Mouse (Mus musculus) embryo, embryonic 9.5 days (tissue): Measurements from ENCODE around the gene Stk36.

Experiments used
- DNase-seq: peaks from one replicate; pipeline ENCODE4 v3.0.0-alpha.2; 2017; ENCODE audit errors: extremely low spot score

Stk36 gene

GRCm38 (mm10) chr1:74601267-74601962, at the start of gene Stk36, which contains the start of gene Rnf25:
Stk36 (plus strand) TSS chr1:74601445.
Rnf25 (minus strand) TSS chr1:74601397.
- DNase-seq = peak; percentile 82

GRCm38 (mm10) chr1:74559061-74559460, 42.2 kb upstream of the Stk36 start:
- no peak for DNase-seq

GRCm38 (mm10) chr1:74565834-74566233, 35.4 kb upstream of the Stk36 start:
- DNase-seq = no peak

DNA sequence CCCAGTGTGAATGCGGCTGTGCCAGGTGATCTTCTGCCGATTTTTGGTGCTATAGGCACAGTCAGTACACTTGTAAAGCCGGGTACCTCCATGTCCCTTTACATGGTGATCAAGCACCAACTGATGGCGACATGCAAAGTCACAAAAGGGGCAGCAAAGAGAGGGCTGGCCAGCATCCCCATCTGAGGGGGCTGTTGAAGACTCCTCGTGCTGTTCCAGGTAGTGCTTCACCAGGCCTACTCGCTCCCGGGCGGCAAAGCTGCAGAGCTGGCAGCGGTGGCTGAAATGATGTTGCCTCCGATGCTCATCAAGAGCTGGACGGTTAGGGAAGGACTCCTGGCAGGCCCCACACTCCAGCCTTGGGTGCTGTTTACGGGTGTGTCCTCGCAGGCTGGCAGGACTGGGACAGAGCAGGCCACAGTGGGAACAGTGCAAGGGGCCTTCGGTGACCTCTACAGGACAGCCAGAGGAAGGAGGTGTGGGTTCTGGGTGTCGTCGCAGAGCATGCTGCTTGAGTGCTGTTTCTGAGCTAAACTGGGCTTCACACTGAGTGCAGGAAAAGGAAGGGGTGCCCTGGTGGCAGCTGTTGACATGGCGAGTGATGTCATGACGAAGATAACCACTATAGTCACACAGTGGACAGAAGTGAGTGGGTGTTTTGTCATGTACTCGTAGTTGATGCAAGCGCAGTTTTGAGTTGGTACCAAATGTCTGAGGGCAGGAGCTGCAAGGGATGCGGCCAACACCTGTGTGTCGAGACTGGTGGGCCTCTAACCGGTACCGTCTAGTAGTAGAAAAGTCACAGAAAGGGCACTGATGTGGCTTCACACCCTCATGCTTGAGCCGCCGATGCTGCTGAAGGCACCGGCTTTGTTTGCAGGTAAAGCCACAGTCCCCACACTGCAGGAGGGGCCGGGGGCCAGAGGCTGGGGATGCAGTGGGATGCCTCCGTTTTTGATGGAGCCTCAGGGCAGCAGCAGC, 31.2 kb upstream of the Stk36 start:
- no peak for DNase-seq

DNA sequence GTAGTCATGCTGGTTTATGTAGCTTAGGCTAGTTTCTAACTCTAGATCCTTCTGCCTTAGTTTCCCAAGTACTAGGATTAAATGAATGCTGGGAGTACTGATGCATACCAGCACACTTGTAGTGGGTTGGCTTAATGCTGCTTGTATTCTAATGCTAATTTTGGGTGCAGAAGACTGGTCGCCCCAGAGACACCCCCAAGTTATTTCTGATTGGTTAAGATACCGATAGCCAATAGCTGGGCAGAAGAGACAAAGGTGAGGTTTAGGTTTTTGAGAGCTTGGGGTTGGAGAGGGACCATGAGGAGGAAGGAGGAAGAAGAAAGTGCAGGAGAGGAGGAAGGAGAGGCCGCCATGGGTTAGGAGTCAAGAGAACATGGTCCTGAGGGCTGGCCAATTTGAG, 18.6 kb upstream of the Stk36 start:
- DNase-seq = no peak

DNA sequence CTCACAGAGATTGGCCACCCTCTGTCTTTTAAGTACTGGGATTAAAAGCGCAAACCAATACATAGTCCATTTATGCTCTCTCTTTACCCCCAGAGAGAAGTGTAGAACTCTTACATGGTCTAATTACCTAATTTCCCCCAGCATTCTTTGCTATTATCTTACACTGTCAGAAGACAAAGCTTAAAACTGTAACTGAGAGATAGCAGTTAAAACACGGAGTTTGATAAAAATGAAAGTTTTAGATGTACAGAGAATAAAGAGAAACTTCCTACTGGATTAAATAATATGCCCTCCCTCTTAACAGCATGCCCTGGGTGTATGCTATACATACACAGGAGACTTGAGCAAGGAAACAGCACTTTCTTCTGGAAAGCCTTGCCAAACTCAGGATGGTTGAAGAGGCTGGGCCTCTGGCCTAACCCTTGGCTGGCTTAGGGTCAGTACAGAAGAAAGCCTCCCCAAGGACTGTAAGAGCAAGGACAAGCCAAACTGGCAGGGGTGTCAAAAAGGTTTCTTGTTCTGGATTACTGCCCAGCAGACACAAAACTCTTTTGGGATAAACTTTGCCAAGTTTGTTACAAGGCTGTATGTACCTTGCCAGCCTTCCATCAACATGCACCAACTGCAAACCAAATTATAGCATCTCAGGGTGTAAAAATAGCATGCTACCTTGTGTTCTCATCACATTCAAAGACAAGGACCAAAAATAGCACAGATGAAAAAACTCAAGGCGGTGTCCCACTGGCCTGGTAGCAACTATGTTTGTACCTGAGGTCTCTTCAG, 16.4 kb upstream of the Stk36 start:
- no peak for DNase-seq

DNA sequence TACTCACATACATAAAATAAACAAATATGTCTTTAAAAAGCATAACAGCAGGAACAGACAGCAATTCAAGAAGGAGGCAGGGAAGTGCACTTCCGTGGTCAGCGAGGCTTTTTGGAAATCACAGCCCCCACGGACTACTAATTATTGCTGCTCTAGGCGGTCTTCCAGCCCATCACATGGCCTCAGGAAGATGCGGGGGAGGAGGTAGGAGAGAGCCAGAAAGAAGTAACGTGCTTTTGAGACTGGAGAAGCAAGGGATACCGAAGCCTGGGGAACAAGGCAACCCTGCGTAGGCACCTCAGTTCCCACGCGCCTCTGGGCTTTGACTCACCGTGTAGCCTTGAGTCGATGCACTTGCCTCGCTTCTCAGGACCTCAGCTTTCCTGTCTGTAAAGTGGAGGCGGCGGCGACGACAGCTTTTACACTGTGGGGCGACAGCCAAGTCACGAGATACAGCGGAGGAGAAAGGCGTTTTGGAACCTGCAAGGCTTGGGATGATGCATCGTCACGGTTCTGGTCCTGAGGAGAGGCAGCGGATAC, 13.9 kb upstream of the Stk36 start:
- no peak for DNase-seq

DNA sequence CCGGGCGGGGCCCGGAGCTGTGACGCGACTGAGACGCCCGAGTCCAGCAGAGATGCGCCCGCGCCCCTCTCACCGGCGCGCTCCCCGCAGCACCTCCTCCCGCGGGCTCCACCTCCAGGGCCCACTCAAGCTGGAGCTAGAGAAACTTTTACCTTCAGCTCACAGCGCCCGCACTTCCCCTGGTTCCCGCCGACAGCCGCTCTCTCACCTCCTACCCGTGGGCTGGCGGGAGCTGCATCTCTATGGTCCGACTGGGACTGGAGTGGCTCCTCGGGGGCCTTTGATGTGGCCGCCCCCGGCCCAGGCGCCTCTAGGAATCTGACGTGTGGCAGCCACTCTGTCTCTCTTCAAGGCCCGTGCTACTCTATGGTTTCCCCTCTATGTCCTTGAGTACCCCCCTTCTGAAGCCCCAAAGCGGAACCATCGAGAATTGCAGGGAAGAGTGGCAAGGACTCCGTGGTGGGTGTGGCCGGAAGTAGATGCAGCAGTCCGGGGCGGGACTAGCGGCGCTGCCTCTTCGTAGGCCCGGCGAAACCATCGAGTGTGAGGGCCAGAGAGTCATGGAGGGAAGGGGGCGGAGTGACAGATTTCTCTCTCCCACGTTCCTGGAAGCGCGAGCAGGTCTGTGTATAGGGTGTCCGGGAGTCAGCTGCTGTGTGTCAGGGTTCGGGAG, 13.3 kb upstream of the Stk36 start, which contains the start of the genes Zfp142 and Bcs1l:
Gene Zfp142 (minus strand): TSS at position 474 of the 673 bp plus-strand sequence.
Gene Bcs1l (plus strand): TSS at position 517 of the 673 bp plus-strand sequence.
- peak; percentile 99 for DNase-seq

GRCm38 (mm10) chr1:74594434-74594833, 6.8 kb upstream of the Stk36 start:
- DNase-seq = no peak

GRCm38 (mm10) chr1:74600501-74601266, 561 bp upstream of the Stk36 start:
- no peak for DNase-seq

DNA sequence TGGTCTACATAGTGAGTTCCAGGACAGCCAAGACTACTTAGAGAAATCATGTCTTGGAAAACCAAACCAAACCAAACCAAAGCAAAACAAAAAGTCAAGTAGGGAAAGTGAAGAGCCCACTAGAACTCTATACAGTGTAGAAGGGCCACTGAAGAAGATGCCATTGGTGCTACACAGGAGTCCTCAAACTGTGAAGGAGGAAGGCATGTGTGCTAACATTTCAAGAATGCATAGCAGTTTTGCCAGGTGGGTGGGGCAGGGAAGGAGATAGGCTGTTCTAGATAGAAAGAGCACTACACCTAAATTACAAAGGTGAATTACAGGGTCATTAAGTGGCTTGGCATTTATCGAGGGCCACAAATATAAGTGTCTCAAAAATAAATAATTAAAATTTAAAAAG, 22.9 kb downstream of the Stk36 start:
- no peak for DNase-seq

GRCm38 (mm10) chr1:74626076-74626475, 24.8 kb downstream of the Stk36 start:
- DNase-seq = no peak

DNA sequence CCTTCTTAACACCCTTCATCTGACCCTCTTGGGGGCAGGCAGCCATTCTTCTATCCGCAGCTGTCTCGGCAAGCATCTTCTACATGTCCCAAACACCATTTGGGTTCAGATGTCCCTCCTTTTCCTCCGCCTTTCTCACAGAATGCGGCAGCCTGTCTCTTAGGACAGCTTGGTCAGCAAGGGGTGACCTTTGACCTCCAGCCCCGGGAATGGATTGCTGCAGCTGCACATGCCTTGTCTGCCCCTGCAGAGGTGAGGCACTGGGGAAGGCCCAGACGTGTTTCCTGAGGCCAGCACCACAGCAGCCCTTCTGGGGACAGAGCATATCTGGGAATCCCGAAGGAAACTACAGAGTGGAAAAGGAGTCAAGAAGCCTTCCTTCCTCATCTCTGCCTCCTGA, 26.8 kb downstream of the Stk36 start:
- DNase-seq = peak; percentile 53

DNA sequence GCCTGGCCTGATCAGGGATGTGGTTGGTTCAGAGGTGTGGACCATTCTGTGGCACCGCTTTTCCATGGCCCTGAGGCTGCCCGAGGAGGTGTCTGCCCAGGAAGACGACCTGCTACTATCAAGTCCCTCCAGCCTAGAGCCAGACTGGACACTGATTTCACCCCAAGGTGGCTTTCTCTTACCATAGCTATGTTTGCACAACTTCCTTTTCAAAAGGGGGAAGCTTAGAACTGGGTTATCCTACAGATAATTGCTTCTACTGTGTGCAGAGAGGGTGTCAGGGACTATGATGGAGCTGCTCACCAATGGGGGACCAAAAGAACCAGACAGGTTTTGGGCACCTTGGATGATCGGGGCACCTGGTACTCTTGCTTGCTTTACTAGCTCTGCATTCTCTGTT, 31.5 kb downstream of the Stk36 start:
- DNase-seq = no peak

GRCm38 (mm10) chr1:74643524-74643923, 42.3 kb downstream of the Stk36 start:
- DNase-seq = no peak

DNA sequence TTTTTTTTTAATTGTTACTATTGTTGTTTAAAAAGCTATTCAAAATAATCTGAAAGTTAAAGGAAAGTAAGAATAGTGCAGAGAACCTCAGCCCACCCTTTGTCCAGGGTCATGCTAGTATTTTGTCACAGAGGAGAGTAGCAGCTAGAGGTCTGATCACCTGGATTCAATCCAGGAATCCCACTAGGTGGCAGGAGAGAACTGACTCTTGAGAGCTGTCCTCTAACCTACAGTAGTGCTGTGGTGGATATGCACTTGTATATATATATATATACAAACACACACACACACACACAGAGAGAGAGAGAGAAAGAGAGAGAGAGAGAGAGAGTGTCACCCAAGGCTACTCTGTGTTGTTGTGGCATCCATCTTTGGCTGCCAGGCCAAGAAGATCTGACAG, 42.7 kb downstream of the Stk36 start:
- DNase-seq = no peak

- DNase-seq = peak; percentile 97
These were observed 60.4 kb downstream of the Stk36 start, which contains the start of gene Ttll4 for GRCm38 (mm10) chr1:74661448-74662195. Ttll4 (plus strand) TSS chr1:74661745.

DNA sequence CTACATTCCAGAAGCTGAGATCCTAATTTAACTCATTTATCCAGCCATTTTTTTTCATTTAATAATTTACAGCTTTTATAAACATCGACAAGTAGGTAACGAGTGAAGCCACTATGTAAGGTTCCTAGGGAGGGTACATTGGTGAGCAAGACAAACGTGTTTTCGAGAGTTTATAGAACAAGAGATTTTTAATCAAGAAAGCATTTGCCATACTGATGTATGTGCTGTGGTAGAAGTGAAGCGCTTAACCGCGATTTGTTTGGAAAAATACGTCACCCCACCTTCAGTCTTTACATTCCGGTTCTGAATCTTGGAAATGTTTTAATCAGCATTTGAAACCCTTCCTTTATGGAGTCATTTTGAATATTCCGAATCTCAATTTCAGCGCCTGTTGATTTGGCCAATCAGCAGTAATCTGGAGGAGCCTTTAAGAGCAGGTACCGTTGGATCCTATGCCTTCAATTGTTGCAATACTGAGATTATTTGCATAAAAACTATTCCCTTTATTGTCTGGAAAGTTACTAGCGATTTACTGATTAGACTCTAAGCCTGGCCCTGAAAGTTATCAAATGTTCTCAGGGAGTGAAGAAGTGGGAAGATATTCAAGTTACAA, 61.1 kb downstream of the Stk36 start:
- peak; percentile 6 for DNase-seq

DNA sequence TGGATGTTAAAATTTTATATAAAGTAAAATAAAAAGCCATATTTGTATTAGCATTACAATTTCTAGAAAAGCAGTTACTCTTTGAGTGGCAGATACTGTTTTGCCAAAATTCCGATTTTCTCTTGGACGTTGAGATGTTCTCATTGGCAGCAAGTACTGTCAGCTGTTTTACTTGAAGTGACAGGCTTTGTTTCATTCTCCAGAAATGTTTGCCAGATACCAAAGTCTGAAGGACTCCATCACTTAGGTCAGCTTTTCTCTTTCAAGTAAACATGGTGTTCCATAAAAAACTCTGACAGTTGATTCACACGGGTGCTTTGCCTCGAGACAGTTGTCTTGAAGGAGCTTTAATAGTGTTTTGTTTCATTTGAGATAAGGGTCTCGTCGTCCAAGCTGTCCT, 63.9 kb downstream of the Stk36 start:
- DNase-seq = no peak
